Mouse (Mus musculus) erythroblast, adult 5-6 weeks (primary cell): ENCODE data around the gene Wbp4. TPM values are rescaled to one million over a fixed set of nuclear protein-coding genes. Genes with fewer than 3 reads are reported as not detected.
"Not testable (repeated sequence)": the region's sequence is repeated elsewhere in the genome, so short reads cannot be mapped to it uniquely, and the experiment has no call there.

ENCODE experiments used
- ATAC-seq: replicated peaks from 2 replicates; pipeline ENCODE4 v1.8.0; 2016; ENCODE audit warnings: moderate number of reproducible peaks, mild to moderate bottlenecking, moderate TSS enrichment, inconsistent platforms; ENCODE audit not compliant: poor library complexity, low FRiP score, severe bottlenecking
- total RNA-seq, 2 experiments: library from RNA; stranded (forward) in 1 of 2; stranded (reverse) in 1 of 2; fragments of 150-400 nt in 1 of 2; fragments of 200-764, 138-1000 nt in 1 of 2; gene quantifications; 2 replicates each; pipeline versions ENCODE4 v1.2.3 to v1.2.4; 2015 to 2017; ENCODE audit warnings: low replicate concordance in 2 of 2

Wbp4 gene
- total RNA-seq (2015; ENCODE audit: low replicate concordance): 12.1 and 13.0 TPM in 2 replicates
- 30.7 and 45.6 TPM in 2 replicates for total RNA-seq (2017; ENCODE audit: low replicate concordance)

DNA sequence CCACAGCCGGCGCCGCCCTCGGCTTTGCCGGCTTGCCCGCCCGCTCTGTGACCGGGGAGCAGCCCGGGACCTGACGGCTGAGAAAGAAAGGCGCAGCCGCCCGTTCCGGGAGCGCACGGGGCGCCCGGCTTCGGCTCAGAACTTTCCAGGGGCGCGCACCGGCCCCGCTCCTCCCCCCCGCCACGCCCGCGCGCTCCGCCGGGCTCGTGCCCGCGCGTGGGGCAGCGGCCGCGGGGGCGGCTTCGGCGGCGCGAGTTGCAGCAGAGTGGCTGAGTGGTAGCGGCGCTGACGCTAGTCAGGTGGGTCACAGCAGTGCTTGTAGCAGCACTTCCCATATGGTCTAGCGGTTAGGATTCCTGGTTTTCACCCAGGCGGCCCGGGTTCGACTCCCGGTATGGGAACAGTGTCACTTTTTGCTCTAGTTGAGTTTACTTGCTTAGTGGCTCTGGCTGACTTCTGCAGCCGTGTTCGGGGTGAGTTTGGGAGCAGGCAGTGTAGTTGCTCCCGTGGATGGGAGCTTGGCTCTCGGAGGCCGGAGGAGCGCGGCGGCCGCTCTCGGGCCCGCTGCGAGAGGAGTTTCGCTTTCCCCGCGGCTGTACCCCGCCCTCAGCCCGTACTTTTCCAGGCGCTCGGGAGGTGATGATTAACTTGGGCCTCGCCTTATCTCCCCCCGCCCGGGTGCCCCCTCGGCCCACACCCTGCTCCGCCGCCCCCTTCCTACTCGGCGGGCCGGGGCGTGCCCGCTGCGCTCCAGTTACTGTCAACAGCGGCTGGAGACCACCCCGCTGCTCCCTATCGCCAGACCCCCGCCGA, at the start of gene Wbp4:
Wbp4 (minus strand) TSS at position 182 of the 813 bp plus-strand sequence.
- peak; percentile 76 for ATAC-seq

DNA sequence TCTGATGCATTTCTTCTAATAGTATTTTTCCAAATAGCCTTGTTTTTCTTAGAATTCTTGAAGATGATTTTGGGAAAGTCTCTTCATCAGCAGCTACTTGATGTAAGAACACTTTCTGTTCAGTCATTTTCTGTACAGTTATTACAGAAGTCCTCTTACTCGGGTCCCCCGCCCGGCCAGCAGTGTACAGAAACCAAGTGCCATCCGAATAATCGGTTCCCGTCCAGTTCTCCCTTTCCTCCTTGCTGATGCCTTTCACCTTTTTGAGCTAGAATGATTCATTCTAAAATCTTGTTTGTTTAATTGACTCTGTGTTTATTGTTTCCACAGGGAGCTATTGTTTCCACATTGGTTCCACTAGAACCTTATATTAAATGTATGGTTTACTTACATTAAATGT, 49.4 kb upstream of the Wbp4 start:
- no peak for ATAC-seq

DNA sequence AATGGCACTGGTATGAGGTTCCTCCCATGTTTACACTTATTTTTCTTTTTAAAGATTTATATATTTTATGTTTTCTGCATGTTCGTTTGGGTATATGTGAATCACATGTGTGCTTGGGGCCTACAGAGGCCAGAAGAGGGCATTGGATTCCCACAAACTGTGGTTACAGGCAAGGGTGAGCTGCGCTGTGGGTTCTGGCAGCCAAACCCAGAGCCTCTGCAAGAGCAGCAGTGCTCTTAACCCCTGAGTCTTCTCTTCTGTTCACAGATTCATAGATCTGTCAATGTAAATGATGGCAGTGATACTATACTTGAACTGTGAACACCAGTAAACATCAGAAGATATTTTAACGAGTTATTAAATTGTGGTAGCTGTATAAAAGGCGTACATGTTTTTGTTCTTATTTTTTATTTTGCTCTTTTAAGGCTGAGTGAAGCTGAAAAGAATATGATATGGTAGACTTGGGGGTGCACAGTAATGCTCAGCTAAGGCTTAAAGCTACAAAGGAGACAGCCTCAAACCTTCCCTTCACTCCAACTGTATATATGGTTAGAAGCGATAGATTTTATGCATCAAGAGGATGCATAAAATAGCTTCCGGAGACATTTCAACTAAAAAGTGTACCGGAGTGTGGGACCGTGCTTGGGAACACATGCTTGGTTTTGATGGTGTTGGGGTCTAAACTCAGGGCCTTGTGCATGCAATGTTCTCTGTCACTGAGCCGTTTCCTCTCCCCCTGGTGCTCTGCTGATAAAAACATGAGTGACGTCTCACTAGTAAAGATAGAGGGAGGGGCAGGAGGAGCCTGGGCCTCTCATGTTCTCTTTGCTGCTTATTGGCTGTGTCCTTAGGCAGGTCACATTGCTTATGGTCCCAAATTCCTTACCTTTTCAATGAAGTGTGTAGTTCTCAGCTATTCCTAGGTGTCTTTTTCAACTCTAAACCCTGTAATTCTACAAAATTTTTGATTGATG, 48.5 kb upstream of the Wbp4 start:
- ATAC-seq: peak; percentile 88

DNA sequence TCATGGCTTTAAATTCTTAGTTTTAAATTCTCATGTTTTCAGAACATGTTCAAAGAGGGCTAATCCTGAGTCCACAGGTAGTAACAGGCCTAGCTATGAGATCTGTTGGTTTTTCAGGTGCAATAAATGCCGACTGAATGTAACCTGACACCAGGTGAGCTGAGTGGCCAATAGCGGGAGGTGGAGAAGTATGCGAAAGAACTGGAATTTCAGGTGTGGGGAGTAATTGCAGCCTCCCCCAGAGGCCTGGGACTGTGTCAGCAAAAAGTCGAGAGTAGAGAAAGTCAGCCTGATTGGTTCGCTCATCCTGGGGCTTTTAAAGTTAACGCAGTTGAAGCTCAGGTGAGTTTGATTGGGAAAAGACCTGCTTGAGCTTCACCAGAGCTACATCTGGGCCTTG, 46.4 kb upstream of the Wbp4 start:
- no peak for ATAC-seq

DNA sequence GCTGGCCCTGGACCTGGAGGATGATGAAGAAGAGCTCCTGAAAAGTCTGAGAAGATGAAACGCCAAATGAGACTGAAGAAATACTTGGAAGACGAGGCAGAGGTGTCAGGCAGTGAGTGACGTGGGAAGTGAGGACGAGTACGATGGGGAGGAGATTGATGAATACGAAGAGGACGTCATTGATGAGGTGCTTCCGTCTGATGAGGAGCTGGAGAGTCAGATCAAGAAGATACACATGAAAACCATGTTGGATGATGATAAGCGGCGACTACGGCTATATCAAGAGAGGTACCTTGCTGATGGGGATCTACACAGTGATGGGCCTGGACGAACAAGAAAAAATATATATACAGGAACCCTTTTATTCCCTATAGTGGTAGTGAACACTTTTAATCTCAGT, 44.8 kb upstream of the Wbp4 start:
- not testable (repeated sequence) for ATAC-seq

- ATAC-seq: no peak
Measured at GRCm38 (mm10) chr14:79522387-79522786, 41.1 kb upstream of the Wbp4 start.

GRCm38 (mm10) chr14:79521471-79522117, 40.3 kb upstream of the Wbp4 start:
- peak; percentile 42 for ATAC-seq

DNA sequence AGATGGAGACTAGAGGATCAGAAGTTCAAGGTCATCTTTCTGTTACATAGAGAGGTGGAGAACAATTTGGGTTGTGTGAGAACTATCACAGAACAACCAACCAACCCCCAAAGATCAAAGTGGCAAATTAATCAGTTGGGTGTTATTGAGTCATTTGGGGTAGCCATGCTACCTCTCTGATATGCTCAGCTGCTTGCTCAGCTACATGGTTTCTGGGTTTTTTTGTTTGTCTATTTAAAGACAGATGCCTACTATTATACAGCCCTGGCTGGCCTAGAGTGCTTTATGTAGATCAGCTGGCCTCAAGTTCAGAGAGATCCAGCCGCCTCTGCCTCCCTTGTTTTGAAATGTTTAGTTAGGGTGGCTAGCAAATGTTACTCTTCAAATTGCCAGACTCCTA, 39.7 kb upstream of the Wbp4 start:
- no peak for ATAC-seq

DNA sequence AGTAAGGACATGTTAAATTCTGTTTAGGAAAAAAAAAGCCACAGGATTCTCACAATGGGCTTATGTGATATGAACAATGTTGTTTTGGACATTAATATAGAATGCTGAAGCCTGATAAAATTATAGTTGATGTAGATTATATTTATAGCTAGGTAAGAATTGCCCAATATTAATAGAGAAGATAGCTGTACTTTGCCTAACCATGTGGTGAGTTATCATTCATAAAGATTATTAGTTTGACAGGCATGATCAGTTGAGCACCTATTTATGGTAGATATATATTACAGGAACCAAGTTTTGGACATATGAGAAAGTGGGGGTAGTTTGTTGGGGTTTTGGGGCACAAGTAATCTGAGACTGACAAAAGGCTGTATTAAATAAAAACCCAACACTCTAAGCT, 39.3 kb upstream of the Wbp4 start:
- no peak for ATAC-seq

GRCm38 (mm10) chr14:79519663-79519975, 38.3 kb upstream of the Wbp4 start:
- ATAC-seq: no peak

DNA sequence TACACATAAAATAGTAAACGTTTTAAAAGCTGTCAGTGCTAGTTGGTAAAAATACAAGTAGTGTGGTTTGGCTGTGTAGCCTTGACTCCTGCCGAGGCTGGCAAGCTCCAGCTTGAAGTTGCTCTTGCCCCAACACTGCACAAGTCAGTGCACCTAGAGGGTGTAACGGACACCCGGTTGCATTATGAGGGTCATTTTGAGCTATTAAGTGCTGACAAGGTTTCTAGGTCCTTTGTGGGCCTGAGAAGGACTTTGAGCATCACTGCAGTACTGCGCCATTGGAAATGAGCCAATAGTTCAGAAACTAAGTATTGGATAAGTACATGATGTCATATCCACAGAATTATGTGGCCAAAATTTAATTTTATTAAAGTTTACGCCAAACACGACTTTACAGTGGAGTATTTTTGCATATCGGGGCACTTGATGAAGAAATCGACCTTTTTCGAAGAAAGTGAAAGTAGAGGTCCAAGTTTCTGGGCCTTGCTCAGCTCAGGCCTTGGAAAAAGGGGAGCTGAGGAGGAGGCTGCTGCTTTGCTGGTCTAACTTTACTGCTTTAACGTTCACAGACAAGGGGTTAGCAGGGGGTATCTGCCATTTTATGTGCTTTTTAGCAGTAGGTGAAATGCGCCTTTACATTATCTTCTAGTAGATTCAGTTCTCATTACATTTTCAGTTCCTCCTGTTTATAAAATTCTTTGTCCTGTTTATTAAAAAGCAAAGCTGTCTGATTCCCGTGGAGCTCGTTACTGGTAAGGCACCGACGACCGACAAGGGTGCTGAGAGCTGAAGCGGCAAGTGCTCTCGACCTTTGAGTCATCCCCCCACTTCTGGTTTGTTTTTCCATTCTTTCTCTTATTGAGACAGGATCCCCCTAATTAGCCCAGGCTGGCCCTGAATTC, 37.7 kb upstream of the Wbp4 start:
- peak; percentile 48 for ATAC-seq

- ATAC-seq: no peak
Measured at GRCm38 (mm10) chr14:79518123-79518522, 36.8 kb upstream of the Wbp4 start.

DNA sequence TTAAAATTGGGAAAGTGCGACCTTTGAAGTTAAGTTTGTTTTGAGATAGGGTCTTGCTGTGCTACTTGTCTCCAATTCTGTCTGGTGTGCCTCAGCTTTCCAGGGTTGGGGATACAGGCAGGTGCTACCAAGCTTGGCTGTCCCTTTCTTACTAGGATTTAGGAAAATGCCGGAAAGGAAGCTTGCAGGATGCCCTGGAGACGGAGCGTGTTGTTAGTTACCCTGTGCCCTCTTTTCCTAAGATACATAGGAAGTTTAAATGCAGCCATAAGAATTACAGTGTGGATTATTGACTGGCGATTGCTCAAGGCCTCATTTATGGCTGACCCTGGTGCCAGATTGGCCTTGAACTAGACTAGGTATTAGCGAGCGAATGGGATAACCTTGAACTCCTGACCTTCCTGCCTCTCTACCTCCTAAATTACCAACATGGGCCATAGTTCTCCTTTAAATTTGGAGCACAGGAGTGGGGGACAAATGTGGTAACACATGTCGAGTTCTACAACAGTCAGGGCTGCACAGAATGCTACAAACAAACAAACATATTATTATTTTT, 35.9 kb upstream of the Wbp4 start:
- ATAC-seq: no peak

- ATAC-seq: no peak
Measured at GRCm38 (mm10) chr14:79516751-79517150, 35.4 kb upstream of the Wbp4 start.

GRCm38 (mm10) chr14:79516243-79516610, 34.9 kb upstream of the Wbp4 start:
- no peak for ATAC-seq

- peak; percentile 51 for ATAC-seq
Measured at GRCm38 (mm10) chr14:79515511-79516242, 34.4 kb upstream of the Wbp4 start.

GRCm38 (mm10) chr14:79515100-79515499, 33.8 kb upstream of the Wbp4 start:
- ATAC-seq: no peak

DNA sequence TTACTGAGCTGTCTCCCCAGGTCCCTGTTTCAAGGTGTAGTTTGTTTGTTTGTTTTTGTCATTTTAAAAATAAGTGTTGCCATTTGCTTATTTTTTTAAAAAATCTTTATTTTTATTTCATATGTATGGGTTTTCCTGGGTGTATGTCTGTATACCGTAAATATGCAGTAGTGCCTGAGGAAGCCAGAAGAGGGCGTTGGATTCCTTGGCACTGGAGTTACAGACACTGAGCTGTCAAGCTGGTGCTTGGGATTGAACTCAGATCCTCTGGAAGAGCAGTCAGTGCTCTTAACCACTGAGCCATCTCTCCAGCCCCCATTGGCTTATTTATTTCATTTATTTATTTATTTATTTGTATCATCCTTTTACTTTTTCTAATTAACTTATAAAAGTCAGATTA, 32.6 kb upstream of the Wbp4 start:
- no peak for ATAC-seq
